Mouse (Mus musculus): Measurements from ENCODE around the gene Cdc42se1.
A peak's percentile ranks its signal among the peaks of the same experiment; 100 is the strongest.

The Cdc42se1 gene

GRCm38 (mm10) chr3:95250361-95250760 lies 21.8 kb downstream of the Cdc42se1 start:
- no peak for DNase-seq (ENCODE audit: low spot score in 2 of 2)

- DNase-seq (ENCODE audit: low spot score in 2 of 2), result peak in 1 of 2 experiments; percentile 39
Measured at GRCm38 (mm10) chr3:95250783-95251424, 22.4 kb downstream of the Cdc42se1 start, which contains the start of gene Bnipl. TSS of gene Bnipl (minus strand) at chr3:95251193.

GRCm38 (mm10) chr3:95256931-95257330 lies 28.4 kb downstream of the Cdc42se1 start:
- DNase-seq (ENCODE audit: low spot score in 2 of 2), result no peak

- DNase-seq (ENCODE audit: low spot score in 2 of 2), result no peak
Measured at GRCm38 (mm10) chr3:95261975-95262374, 33.4 kb downstream of the Cdc42se1 start.

- peak; percentile 37 to 58 for DNase-seq (ENCODE audit: low spot score in 2 of 2)
Measured at GRCm38 (mm10) chr3:95263089-95263739, 34.7 kb downstream of the Cdc42se1 start.

GRCm38 (mm10) chr3:95264724-95265123 lies 36.2 kb downstream of the Cdc42se1 start:
- no peak for DNase-seq (ENCODE audit: low spot score in 2 of 2)

- no peak for DNase-seq (ENCODE audit: low spot score in 2 of 2)
Measured at GRCm38 (mm10) chr3:95266052-95266451, 37.5 kb downstream of the Cdc42se1 start.

GRCm38 (mm10) chr3:95267855-95268254 lies 39.3 kb downstream of the Cdc42se1 start:
- DNase-seq (ENCODE audit: low spot score in 2 of 2), result no peak

GRCm38 (mm10) chr3:95269789-95270188 lies 41.3 kb downstream of the Cdc42se1 start:
- DNase-seq (ENCODE audit: low spot score in 2 of 2), result no peak

- DNase-seq (ENCODE audit: low spot score in 2 of 2), result no peak
Measured at GRCm38 (mm10) chr3:95270766-95271364, 42.3 kb downstream of the Cdc42se1 start.

- no peak for DNase-seq (ENCODE audit: low spot score in 2 of 2)
Measured at GRCm38 (mm10) chr3:95273471-95273870, 44.9 kb downstream of the Cdc42se1 start.

GRCm38 (mm10) chr3:95274453-95274852 lies 45.9 kb downstream of the Cdc42se1 start:
- no peak for DNase-seq (ENCODE audit: low spot score in 2 of 2)

GRCm38 (mm10) chr3:95275161-95275560 lies 46.6 kb downstream of the Cdc42se1 start:
- no peak for DNase-seq (ENCODE audit: low spot score in 2 of 2)

GRCm38 (mm10) chr3:95276428-95276934 lies 47.9 kb downstream of the Cdc42se1 start:
- DNase-seq (ENCODE audit: low spot score in 2 of 2), result no peak

GRCm38 (mm10) chr3:95277149-95277551 lies 48.6 kb downstream of the Cdc42se1 start:
- DNase-seq (ENCODE audit: low spot score in 2 of 2), result no peak

- no peak for DNase-seq (ENCODE audit: low spot score in 2 of 2)
Measured at GRCm38 (mm10) chr3:95280747-95281146, 52.2 kb downstream of the Cdc42se1 start.

- peak; percentile 95 to 97 for DNase-seq (ENCODE audit: low spot score in 2 of 2)
Measured at GRCm38 (mm10) chr3:95281216-95282126, 52.9 kb downstream of the Cdc42se1 start, which contains the start of the genes Mindy1 and Prune1. TSS of gene Mindy1 (plus strand) at chr3:95281345. TSS of gene Prune1 (minus strand) at chr3:95282076.

GRCm38 (mm10) chr3:95282381-95282864 lies 53.9 kb downstream of the Cdc42se1 start:
- peak in 1 of 2 experiments; percentile 39 for DNase-seq (ENCODE audit: low spot score in 2 of 2)

GRCm38 (mm10) chr3:95282865-95283588 lies 54.5 kb downstream of the Cdc42se1 start:
- DNase-seq (ENCODE audit: low spot score in 2 of 2), result peak; percentile 73 to 78

- no peak for DNase-seq (ENCODE audit: low spot score in 2 of 2)
Measured at GRCm38 (mm10) chr3:95283589-95283941, 55.0 kb downstream of the Cdc42se1 start.

GRCm38 (mm10) chr3:95284062-95284461 lies 55.5 kb downstream of the Cdc42se1 start:
- no peak for DNase-seq (ENCODE audit: low spot score in 2 of 2)
